Mouse (Mus musculus) heart, postnatal 0 days (tissue): ENCODE measurements at regions not wholly inside any gene's neighbourhood (a gene's known extent, or its start where the extent isn't known, plus 50 kb on each side); places are given as distances from the start of the nearest gene placed in this dataset.

ENCODE experiments used
- ATAC-seq: fragments of 200-750 bp; cut with Nextera tagmentation; 2 replicates; pipeline ENCODE4 v1.8.0; 2017; ENCODE audit warnings: low read depth, moderate number of reproducible peaks, moderate library complexity; ENCODE audit not compliant: insufficient read depth
- DNase-seq: peaks from one replicate; pipeline ENCODE4 v3.0.0-alpha.2; 2016; ENCODE audit warnings: low spot score
- H3K27ac ChIP-seq: fragments of 300-500 bp; sonication (generic); 2 replicates; pipeline ENCODE4 v1.5.1; 2014; ENCODE audit warnings: low read depth, mild to moderate bottlenecking
- H3K27me3 ChIP-seq: fragments of 300-500 bp; sonication (generic); 2 replicates; pipeline ENCODE4 v1.6.1; 2014; ENCODE audit warnings: low read length, mixed read lengths; ENCODE audit not compliant: control insufficient read depth, insufficient read depth
- H3K36me3 ChIP-seq: fragments of 300-500 bp; sonication (generic); replicated peaks from 2 replicates; pipeline ENCODE4 v1.6.1; 2014; ENCODE audit warnings: low read length, mixed read lengths; ENCODE audit not compliant: control insufficient read depth, insufficient read depth
- H3K4me1 ChIP-seq: fragments of 300-500 bp; sonication (generic); 2 replicates; pipeline ENCODE4 v1.6.1; 2014; ENCODE audit warnings: antibody characterized with exemption; ENCODE audit not compliant: control insufficient read depth, insufficient read depth
- H3K4me2 ChIP-seq: fragments of 300-500 bp; sonication (generic); 2 replicates; pipeline ENCODE4 v1.6.1; 2014; ENCODE audit warnings: low read depth, mild to moderate bottlenecking, low read length, moderate library complexity
- H3K4me3 ChIP-seq: fragments of 300-500 bp; sonication (generic); 2 replicates; pipeline ENCODE4 v1.5.1; 2014; ENCODE audit warnings: low read depth, low read length
- H3K9ac ChIP-seq: fragments of 300-500 bp; sonication (generic); replicated peaks from 2 replicates; pipeline ENCODE4 v1.6.1; 2014; ENCODE audit warnings: low read depth, low read length, mixed read lengths
- H3K9me3 ChIP-seq: fragments of 300-500 bp; sonication (generic); replicated peaks from 2 replicates; pipeline ENCODE4 v1.6.1; 2016; ENCODE audit warnings: low read length; ENCODE audit not compliant: control insufficient read depth
- CTCF ChIP-seq: IDR thresholded peaks from 2 replicates; pipeline ENCODE4 v1.5.1; 2016; ENCODE audit warnings: antibody characterized with exemption, control low read depth, low read depth
- EP300 ChIP-seq: IDR thresholded peaks from 2 replicates; pipeline ENCODE4 v1.6.1; 2016; ENCODE audit warnings: antibody characterized with exemption, low read depth
- WGBS: fragments of 180-500 bp; shearing (Covaris S2); extraction: QIAGEN DNeasy Blood & Tissue Kit; methylation state at CpG from one replicate; pipeline ENCODE4 v1.1.7; 2014; 5-methylcytosine and 5-hydroxymethylcytosine counted together

GRCm38 (mm10) chr7:72990559-72991429 is 384.5 kb upstream of the Rgma start:
- no peak overlapping the region for H3K4me2 ChIP-seq
- WGBS, result 51% methylated on average over 8 of the region's 8 CpGs
- DNase-seq, result no peak

GRCm38 (mm10) chr7:72998374-72998773 is 376.9 kb upstream of the Rgma start:
- DNase-seq, result no peak
- Histone ChIP-seq H3K9me3 (no peaks in the 10 kb centered on the region), H3K4me1 (no peaks in the 10 kb centered on the region; the same call in 1 of the 2 replicates), H3K9ac (no peak overlapping the region), H3K27ac (no peak overlapping the region), H3K4me3 (no peak overlapping the region), H3K4me2 (no peak overlapping the region), H3K36me3 (no peaks in the 10 kb centered on the region), H3K27me3 (no peaks in the 10 kb centered on the region)
- no peak for ATAC-seq
- TF ChIP-seq CTCF, result no peak
- no peak for TF ChIP-seq EP300
- 66% methylated on average over 5 of the region's 5 CpGs for WGBS

More at GRCm38 (mm10) chr7:72990559-72991429, 384.5 kb upstream of the Rgma start:
- H3K27ac ChIP-seq, result no peak overlapping the region
- TF ChIP-seq CTCF, result no peak
- no peak for TF ChIP-seq EP300
- no peaks in the 10 kb centered on the region for H3K4me1 ChIP-seq
- H3K36me3 ChIP-seq, result no peaks in the 10 kb centered on the region
- H3K9ac ChIP-seq, result no peak overlapping the region
- H3K4me3 ChIP-seq, result no peak overlapping the region
- no peaks in the 10 kb centered on the region for H3K27me3 ChIP-seq
- no peak for ATAC-seq
- H3K9me3 ChIP-seq, result no peaks in the 10 kb centered on the region

GRCm38 (mm10) chr7:73019151-73019550 is 356.2 kb upstream of the Rgma start:
- Histone ChIP-seq H3K9ac (no peak overlapping the region), H3K36me3 (no peaks in the 10 kb centered on the region), H3K4me2 (no peak overlapping the region), H3K27me3 (no peaks in the 10 kb centered on the region), H3K4me3 (no peak overlapping the region), H3K9me3 (no peaks in the 10 kb centered on the region), H3K27ac (no peak overlapping the region), H3K4me1 (no peaks in the 10 kb centered on the region)
- TF ChIP-seq CTCF, result no peak
- TF ChIP-seq EP300, result no peak
- 60% methylated on average over 3 of the region's 3 CpGs for WGBS
- ATAC-seq (no peak), DNase-seq (no peak)

- WGBS, result 76% methylated on average over 1 of the region's 1 CpGs
- Histone ChIP-seq H3K36me3 (no peaks in the 10 kb centered on the region), H3K27ac (no peak overlapping the region), H3K4me3 (no peak overlapping the region), H3K4me1 (no peaks in the 10 kb centered on the region), H3K27me3 (no peaks in the 10 kb centered on the region), H3K9me3 (no peaks in the 10 kb centered on the region), H3K9ac (no peak overlapping the region), H3K4me2 (no peak overlapping the region)
- ATAC-seq (no peak), DNase-seq (no peak)
- TF ChIP-seq EP300 (no peak), CTCF (no peak)
These were observed 355.4 kb upstream of the Rgma start for GRCm38 (mm10) chr7:73019764-73020354.

- 58% methylated on average over 2 of the region's 2 CpGs for WGBS
- no peak overlapping the region for H3K4me3 ChIP-seq
- TF ChIP-seq EP300 (no peak), CTCF (no peak)
These were observed 353.5 kb upstream of the Rgma start for GRCm38 (mm10) chr7:73021786-73022185.

More at GRCm38 (mm10) chr7:73021786-73022185, 353.5 kb upstream of the Rgma start:
- DNase-seq (no peak), ATAC-seq (no peak)
- no peaks in the 10 kb centered on the region for H3K9me3 ChIP-seq
- no peak overlapping the region for H3K4me2 ChIP-seq
- no peak overlapping the region for H3K9ac ChIP-seq
- no peaks in the 10 kb centered on the region for H3K27me3 ChIP-seq
- no peaks in the 10 kb centered on the region for H3K4me1 ChIP-seq
- no peak overlapping the region for H3K27ac ChIP-seq
- H3K36me3 ChIP-seq, result no peaks in the 10 kb centered on the region
